Mouse (Mus musculus) cortical plate, adult 2 months (tissue): ENCODE data around the gene Gadd45a. TPM values are rescaled to one million over a fixed set of nuclear protein-coding genes. Genes with fewer than 3 reads are reported as not detected.

Source experiments
- H3K27ac ChIP-seq: fragments of 200-500 bp; 2 replicates; pipeline ENCODE4 v1.5.1; 2012; ENCODE audit warnings: low read length, control low read depth, inconsistent platforms; ENCODE audit not compliant: insufficient read depth
- H3K4me1 ChIP-seq: fragments of 200-500 bp; 2 replicates; pipeline ENCODE4 v1.6.1; 2011; ENCODE audit warnings: low read length; ENCODE audit not compliant: control insufficient read depth, insufficient read depth
- H3K4me3 ChIP-seq: fragments of 200-500 bp; 2 replicates; pipeline ENCODE4 v1.5.1; 2011; ENCODE audit warnings: mild to moderate bottlenecking, low read length, control low read depth; ENCODE audit not compliant: insufficient read depth
- CTCF ChIP-seq: fragments of 200-500 bp; IDR thresholded peaks from 2 replicates; pipeline ENCODE4 v1.5.1; 2011; ENCODE audit warnings: mild to moderate bottlenecking, control low read depth, low read length; ENCODE audit not compliant: insufficient read depth; ENCODE audit errors: extremely low read depth
- POLR2A ChIP-seq: fragments of 200-500 bp; IDR thresholded peaks from 2 replicates; pipeline ENCODE4 v1.6.1; 2011; ENCODE audit warnings: mild to moderate bottlenecking, low read length, control low read depth; ENCODE audit not compliant: insufficient read depth; ENCODE audit errors: extremely low read depth
- polyA plus RNA-seq: library from polyadenylated mRNA; depleted of rRNA; stranded (reverse); fragments of >200 nt; gene quantifications from 2 replicates; pipeline ENCODE4 v1.2.3, GENCODE M21; 2012

Gadd45a gene
- polyA plus RNA-seq, 1 experiment = 19.9 TPM

GRCm38 (mm10) chr6:67071615-67072014 lies 34.4 kb upstream of the Gadd45a start:
- no peak for TF ChIP-seq POLR2A
- no peaks in the 10 kb centered on the region for H3K4me1 ChIP-seq
- no peak overlapping the region for H3K4me3 ChIP-seq
- no peak overlapping the region for H3K27ac ChIP-seq

- no peaks in the 10 kb centered on the region for H3K4me1 ChIP-seq
- no peak overlapping the region for H3K27ac ChIP-seq
- H3K4me3 ChIP-seq = no peak overlapping the region
- no peak for TF ChIP-seq CTCF
- no peak for TF ChIP-seq POLR2A
These were observed 32.6 kb upstream of the Gadd45a start for GRCm38 (mm10) chr6:67069800-67070315.

- no peak for TF ChIP-seq CTCF
- no peak for TF ChIP-seq POLR2A
- Histone ChIP-seq H3K4me1 (no peaks in the 10 kb centered on the region), H3K27ac (no peak overlapping the region), H3K4me3 (no peak overlapping the region)
These were observed 32.0 kb upstream of the Gadd45a start for GRCm38 (mm10) chr6:67069219-67069762.

GRCm38 (mm10) chr6:67060057-67060456 lies 22.8 kb upstream of the Gadd45a start:
- H3K27ac ChIP-seq = no peak overlapping the region
- no peak overlapping the region for H3K4me3 ChIP-seq
- no peak for TF ChIP-seq CTCF
- no peak for TF ChIP-seq POLR2A
- no peaks in the 10 kb centered on the region for H3K4me1 ChIP-seq

- no peak overlapping the region for H3K4me3 ChIP-seq
- TF ChIP-seq CTCF (no peak), POLR2A (no peak)
- no peak overlapping the region for H3K27ac ChIP-seq
- H3K4me1 ChIP-seq = no peaks in the 10 kb centered on the region
These were observed 20.9 kb upstream of the Gadd45a start for GRCm38 (mm10) chr6:67057991-67058696.

- no peak for TF ChIP-seq CTCF
- TF ChIP-seq POLR2A = no peak
- H3K4me1 ChIP-seq = no peaks in the 10 kb centered on the region
- no peak overlapping the region for H3K4me3 ChIP-seq
- H3K27ac ChIP-seq = no peak overlapping the region
These were observed 20.3 kb upstream of the Gadd45a start for GRCm38 (mm10) chr6:67057574-67057973.

GRCm38 (mm10) chr6:67056889-67057564 lies 19.8 kb upstream of the Gadd45a start:
- no peaks in the 10 kb centered on the region for H3K4me1 ChIP-seq
- TF ChIP-seq POLR2A (no peak), CTCF (no peak)
- no peak overlapping the region for H3K27ac ChIP-seq
- no peak overlapping the region for H3K4me3 ChIP-seq

- Histone ChIP-seq H3K27ac (no peak overlapping the region), H3K4me3 (no peak overlapping the region), H3K4me1 (no peaks in the 10 kb centered on the region)
- TF ChIP-seq CTCF (no peak), POLR2A (no peak)
These were observed 19.0 kb upstream of the Gadd45a start for GRCm38 (mm10) chr6:67056108-67056888.

- Histone ChIP-seq H3K4me1 (no peaks in the 10 kb centered on the region), H3K27ac (no peak overlapping the region), H3K4me3 (no peak overlapping the region)
- TF ChIP-seq POLR2A = no peak
- no peak for TF ChIP-seq CTCF
These were observed 12.8 kb upstream of the Gadd45a start for GRCm38 (mm10) chr6:67050063-67050462.

- no peaks in the 10 kb centered on the region for H3K4me1 ChIP-seq
- no peak overlapping the region for H3K4me3 ChIP-seq
- H3K27ac ChIP-seq = no peak overlapping the region
- TF ChIP-seq POLR2A = no peak
- TF ChIP-seq CTCF = no peak
These were observed 12.4 kb upstream of the Gadd45a start for GRCm38 (mm10) chr6:67049695-67050038.
